Mouse (Mus musculus) hematopoietic stem cell, adult 5-6 weeks (primary cell): ENCODE measurements around the gene Stard5. TPM values are rescaled to one million over a fixed set of nuclear protein-coding genes. Genes with fewer than 3 reads are reported as not detected.

Experiments used
- ATAC-seq, 2 experiments: fragments of 125-278 bp in 1 of 2; replicated peaks in 1 of 2; 2 replicates each; pipeline ENCODE4 v1.8.0; 2016 to 2017; ENCODE audit warnings: inconsistent platforms in 2 of 2, mild to moderate bottlenecking in 2 of 2, moderate number of reproducible peaks in 2 of 2, low read depth in 1 of 2, moderate TSS enrichment in 1 of 2; ENCODE audit not compliant: low FRiP score in 2 of 2, poor library complexity in 2 of 2, severe bottlenecking in 2 of 2, insufficient read depth in 1 of 2, low TSS enrichment in 1 of 2
- total RNA-seq: library from RNA; stranded (forward); fragments of 172-1452, 232-1000 nt; gene quantifications from 2 replicates; pipeline ENCODE4 v1.2.3, GENCODE M21; 2017

Gene Stard5
- total RNA-seq = 12.4 and 18.1 TPM in 2 replicates

- peak; percentile 97 to 98 for ATAC-seq
These were observed at the start of gene Stard5 for GRCm38 (mm10) chr7:83631828-83632681. Gene Stard5 (plus strand): TSS chr7:83631959.

- ATAC-seq = peak in 1 of 2 experiments; percentile 14; a peak in 1 of 4 replicates
These were observed 46.9 kb upstream of the Stard5 start, which contains the start of gene Tmc3 for GRCm38 (mm10) chr7:83584639-83585471. Gene Tmc3 (plus strand): TSS chr7:83584927.

- no peak for ATAC-seq
These were observed 37.7 kb upstream of the Stard5 start for GRCm38 (mm10) chr7:83594056-83594455.

- ATAC-seq = no peak
These were observed 34.7 kb upstream of the Stard5 start for GRCm38 (mm10) chr7:83597063-83597462.

- no peak for ATAC-seq
These were observed 32.5 kb upstream of the Stard5 start for GRCm38 (mm10) chr7:83598997-83599912.

GRCm38 (mm10) chr7:83599913-83600286 lies 31.9 kb upstream of the Stard5 start:
- ATAC-seq = peak; percentile 48 to 78; a peak in 3 of 4 replicates

GRCm38 (mm10) chr7:83604180-83604944 lies 27.4 kb upstream of the Stard5 start:
- no peak for ATAC-seq

GRCm38 (mm10) chr7:83606796-83607195 lies 25.0 kb upstream of the Stard5 start:
- no peak for ATAC-seq

GRCm38 (mm10) chr7:83609891-83610290 lies 21.9 kb upstream of the Stard5 start:
- no peak for ATAC-seq

GRCm38 (mm10) chr7:83611886-83612285 lies 19.9 kb upstream of the Stard5 start:
- ATAC-seq = no peak

- ATAC-seq = no peak
These were observed 16.5 kb upstream of the Stard5 start for GRCm38 (mm10) chr7:83615272-83615671.

GRCm38 (mm10) chr7:83615815-83616214 lies 15.9 kb upstream of the Stard5 start:
- ATAC-seq = no peak; a peak in 1 of 4 replicates

- ATAC-seq = peak in 1 of 2 experiments; percentile 42; a peak in 1 of 4 replicates
These were observed 15.5 kb upstream of the Stard5 start for GRCm38 (mm10) chr7:83616268-83616667.

- no peak for ATAC-seq
These were observed 13.1 kb upstream of the Stard5 start for GRCm38 (mm10) chr7:83618709-83619108.

- no peak for ATAC-seq
These were observed 9.2 kb upstream of the Stard5 start for GRCm38 (mm10) chr7:83622582-83622981.

GRCm38 (mm10) chr7:83624065-83624464 lies 7.7 kb upstream of the Stard5 start:
- no peak for ATAC-seq
